Mouse (Mus musculus): ENCODE data around the gene Zfp865.

Gene Zfp865

DNA sequence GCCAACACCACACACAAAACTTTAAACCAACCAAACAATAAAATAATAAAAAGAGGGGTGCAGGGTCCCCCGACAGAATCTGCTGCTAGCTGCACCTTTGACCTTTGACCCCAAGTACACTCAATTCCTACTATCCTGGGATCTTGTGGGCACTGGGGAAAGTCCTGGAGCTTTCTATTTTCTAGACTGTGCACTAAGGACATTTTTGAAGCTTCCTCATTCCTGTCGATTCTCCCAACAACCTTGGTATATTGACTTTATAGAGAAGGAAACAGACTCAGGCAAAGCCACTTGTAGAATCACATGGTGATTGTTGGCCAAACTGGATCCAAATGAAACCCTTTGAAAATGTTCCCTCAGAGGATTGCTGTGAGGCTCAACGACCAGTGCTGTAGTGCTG, 4.1 kb upstream of the Zfp865 start:
- no peak for DNase-seq

DNA sequence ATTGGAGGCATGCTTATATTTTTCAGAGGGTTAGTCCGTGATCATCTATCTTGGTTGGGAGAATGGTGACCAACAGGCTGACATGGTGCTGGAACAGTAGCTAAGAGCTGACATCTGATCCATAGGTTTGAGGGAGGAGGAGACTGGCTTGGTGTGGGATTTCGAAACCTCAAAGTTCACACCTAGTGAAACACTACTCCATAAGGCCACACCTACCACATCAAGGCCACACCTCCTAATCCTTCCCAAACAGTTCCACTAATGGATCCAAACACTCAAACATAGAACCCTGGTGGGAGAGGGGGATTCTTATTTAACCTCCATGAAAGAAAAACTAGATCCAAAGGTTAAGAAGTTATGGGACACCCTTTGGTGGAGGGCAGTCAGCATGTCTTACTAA, 3.3 kb upstream of the Zfp865 start:
- peak; percentile 85 for DNase-seq

DNA sequence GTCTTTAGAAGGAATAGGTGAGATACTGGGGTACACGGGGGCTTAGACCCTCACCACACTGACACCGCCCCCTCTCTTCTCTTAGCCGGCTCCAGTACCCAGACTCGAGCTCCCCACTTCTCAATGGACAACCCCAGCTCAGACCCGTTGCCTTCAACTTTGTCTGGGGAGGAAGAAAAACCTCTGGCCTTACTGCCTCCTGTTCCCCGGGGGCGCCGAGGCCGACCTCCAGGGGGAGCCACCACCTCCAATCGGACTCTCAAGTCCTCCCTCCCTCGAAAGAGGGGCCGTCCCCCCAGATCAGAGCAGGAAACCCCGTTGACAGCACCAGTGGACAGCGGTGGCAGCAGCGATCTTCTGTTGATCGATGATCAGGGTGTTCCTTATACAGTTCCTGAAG, 2.8 kb upstream of the Zfp865 start:
- peak; percentile 92 for DNase-seq

DNA sequence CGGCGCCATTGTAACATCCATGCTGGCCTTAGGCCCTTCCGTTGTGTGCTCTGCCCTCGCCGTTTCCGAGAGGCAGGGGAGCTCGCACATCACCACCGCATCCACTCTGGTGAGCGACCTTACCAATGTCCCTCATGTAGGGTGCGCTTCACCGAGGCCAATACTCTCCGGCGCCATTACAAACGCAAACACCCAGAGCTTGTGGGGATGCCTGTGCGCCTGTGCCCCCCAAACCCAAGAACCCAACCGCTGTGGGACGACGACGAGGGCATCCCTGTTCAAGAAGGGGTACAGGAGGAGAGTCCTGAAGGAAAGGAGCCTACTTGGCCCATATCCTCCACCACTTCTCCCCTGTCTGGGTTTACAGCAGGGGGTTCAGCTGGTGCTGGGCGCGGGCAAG, 2.2 kb upstream of the Zfp865 start:
- peak; percentile 90 for DNase-seq

DNA sequence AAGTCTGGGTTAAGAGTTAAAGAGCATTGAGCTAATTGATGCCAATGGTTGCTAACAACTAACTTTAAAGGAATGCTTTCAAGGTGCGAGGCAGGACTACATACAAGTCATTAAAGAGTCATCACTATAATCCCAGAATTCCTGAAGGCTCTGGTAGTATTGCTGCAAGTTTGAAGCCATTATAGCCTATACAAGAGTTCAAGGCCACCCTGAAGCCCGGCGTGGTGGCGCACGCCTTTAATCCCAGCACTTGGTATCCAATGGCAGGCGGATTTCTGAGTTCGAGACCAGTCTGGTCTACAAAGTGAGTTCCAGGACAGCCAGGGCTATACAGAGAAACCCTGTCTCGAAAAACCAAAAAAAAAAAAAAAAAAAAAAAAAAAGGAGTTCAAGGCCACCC, 600 bp upstream of the Zfp865 start:
- DNase-seq = peak; percentile 90

DNA sequence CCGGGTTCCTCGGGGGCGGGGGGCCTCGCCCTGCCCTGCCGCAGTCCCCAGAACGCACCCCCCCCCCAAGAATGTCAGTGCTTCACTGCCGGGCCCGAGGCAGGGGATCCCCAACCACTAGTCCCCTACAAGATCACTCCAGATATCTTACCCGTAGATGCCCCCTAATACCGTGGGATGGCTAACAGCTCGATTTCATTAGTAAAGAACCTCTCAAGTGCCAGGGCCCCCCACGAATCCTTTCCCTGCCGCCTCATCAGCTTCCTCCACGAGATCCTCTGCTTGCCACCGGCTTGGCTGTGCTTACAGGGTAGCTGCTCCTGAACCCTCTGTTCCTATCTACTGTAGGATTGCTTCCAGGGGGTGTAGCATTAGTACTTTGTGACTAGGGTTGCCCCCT, 509 bp downstream of the Zfp865 start:
- DNase-seq = no peak

DNA sequence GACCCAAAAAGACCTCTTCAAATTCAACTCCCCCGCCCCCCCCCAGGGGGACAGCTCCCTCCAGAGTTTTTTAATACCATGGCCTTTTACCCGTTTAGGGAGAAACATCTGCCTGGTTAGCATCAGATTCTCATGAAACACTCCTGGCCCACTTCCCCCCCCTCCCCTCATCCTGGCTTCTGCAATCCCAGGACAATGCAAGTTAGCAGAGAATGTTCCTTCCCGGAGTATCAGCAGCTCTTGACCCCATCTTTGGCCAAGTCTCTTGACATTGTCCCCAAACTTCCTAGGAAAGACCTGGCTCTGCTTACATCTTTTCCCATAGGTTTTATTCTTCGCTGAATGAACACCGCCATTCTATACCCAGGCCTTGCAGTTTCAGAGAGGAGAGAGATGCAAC, 1.0 kb downstream of the Zfp865 start:
- DNase-seq = peak; percentile 87

DNA sequence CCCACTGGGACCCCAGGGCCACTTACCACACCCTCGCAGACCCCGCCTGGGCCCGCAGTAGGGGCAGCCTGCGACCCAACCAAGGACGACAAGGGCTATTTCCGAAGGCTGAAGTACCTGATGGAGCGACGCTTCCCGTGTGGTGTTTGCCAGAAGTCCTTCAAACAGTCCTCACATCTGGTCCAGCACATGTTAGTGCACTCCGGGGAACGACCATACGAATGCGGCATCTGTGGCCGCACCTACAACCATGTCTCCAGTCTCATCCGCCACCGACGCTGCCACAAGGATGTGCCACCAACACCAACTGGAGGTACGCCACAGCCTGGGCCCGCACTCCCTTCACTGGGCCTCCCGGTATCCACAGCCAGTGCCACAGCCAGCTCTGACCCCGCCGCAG, 9.4 kb downstream of the Zfp865 start:
- DNase-seq = peak; percentile 91

DNA sequence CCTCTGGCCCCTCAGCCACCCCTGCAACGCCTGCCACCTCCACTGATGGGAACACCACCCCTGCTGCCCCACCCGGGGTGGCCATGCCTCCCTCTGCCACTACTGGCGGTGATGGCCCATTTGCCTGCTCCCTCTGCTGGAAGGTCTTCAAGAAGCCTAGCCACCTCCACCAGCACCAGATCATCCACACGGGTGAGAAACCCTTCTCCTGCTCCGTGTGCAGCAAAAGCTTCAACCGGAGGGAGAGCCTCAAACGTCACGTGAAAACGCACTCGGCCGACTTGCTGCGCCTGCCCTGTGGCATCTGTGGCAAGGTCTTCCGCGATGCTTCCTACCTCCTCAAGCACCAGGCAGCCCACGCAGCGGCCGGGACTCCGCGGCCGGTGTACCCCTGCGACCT, 9.8 kb downstream of the Zfp865 start:
- DNase-seq = no peak

DNA sequence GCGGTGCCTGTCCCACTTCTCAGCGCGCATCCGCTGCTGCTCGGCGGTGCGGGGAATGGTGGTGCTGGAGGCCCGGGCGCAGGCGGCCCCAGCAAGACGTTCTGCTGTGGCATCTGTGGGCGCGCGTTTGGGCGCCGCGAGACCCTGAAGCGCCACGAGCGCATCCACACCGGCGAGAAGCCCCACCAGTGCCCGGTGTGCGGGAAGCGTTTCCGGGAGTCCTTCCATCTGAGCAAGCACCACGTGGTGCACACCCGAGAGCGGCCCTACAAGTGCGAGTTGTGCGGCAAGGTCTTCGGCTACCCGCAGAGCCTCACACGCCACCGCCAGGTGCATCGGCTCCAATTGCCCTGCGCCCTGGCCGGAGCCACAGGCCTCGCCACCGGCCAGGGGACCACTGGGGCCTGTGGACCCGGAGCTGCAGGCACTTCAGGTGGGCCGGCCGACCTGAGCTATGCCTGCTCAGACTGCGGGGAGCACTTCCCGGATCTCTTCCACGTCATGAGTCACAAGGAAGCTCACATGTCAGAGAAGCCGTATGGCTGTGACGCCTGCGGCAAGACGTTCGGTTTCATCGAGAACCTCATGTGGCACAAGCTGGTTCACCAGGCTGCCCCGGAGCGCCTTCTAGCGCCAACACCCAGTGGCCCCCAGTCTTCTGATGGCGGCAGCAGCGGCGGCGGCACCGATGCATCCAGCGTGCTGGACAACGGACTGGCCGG, 10.5 kb downstream of the Zfp865 start:
- peak; percentile 89 for DNase-seq

DNA sequence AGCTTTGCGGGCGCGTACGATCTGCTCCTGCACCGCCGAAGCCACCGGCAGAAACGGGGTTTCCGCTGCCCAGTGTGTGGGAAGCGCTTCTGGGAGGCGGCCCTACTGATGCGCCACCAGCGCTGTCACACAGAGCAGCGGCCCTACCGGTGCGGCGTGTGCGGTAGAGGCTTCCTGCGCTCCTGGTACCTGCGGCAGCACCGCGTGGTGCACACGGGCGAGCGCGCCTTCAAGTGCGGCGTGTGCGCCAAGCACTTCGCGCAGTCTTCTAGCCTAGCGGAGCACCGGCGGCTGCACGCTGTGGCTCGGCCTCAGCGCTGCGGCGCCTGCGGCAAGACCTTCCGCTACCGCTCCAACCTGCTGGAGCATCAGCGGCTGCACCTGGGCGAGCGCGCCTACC, 11.3 kb downstream of the Zfp865 start:
- DNase-seq = no peak

DNA sequence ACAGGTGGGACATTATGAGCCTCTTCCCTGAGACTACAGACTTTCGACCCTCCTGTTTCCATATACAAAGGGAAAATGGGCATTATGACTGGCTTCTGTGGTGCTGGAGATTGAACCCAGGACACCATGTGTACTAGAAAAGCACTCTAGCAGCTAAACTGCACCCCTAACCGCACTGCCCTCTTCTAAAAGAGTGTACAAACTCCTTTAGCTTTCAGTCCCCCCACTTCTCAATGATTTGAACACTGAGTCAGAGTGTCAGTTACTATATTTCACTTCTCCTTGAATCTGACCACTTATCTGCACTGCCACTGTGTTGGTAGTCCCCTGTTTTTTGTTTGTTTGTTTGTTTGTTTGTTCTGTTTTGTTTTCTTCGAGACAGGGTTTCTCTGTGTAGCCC, 13.6 kb downstream of the Zfp865 start, which contains the start of gene 4632433K11Rik:
Gene 4632433K11Rik, plus strand, starts transcription at position 301 of the 400 bp plus-strand sequence.
- no peak for DNase-seq

DNA sequence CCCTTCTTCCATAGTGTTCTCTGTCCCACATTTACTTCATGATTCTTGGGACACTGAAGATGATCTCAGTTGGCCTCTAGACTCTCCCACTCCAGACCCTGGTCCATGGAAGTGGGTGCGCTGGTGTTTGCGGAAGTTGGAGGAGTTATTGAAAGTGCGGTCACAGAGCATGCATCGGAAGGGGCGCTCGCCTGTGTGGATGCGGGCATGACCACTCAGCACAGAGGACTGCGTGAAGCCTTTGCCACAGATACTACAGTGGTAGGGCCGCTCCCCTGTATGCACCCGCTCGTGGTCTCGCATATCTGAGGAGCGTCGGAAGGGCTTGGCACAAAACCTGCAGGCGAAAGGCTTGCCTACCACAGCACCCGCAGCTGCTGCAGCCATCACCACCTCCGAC, 15.5 kb downstream of the Zfp865 start:
- peak; percentile 92 for DNase-seq

DNA sequence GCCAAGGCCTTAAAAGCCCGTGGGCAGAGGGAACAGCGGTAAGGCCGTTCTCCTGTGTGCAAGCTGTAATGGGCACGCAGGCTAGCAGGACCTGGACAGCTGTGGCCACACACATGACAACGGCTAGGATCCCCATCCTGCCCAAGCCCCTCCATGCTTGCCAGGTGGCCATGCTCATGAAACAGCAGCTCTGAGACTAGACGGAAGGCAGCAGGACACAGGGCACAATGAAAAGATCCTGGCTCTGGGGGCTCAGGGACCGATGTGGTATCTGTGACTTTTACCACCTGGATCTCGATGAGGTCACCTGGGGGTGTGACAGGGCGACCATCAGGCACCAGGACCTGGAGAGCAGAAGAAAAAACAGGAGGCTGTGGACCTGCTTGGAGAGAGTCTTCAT, 16.0 kb downstream of the Zfp865 start:
- DNase-seq = peak; percentile 93

DNA sequence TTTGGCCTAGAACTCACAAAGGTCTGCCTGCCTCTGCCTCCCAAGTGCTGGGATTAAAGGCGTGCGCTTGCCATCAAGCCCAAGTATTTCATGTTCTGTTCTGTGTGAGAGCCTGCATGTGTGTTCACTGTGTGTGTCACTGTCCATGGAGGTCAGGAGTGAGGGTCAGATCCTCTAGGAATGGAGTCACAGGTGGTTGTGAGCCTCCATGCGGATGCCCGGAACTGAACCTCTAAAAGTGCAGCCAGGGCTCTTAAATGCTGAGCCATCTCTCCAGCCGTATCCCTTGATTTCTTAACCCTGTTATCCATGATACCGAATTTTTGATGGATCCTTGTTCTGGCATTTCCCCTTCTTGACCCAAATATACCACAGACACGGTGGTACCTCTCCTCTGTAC, 16.9 kb downstream of the Zfp865 start:
- DNase-seq = peak; percentile 87

DNA sequence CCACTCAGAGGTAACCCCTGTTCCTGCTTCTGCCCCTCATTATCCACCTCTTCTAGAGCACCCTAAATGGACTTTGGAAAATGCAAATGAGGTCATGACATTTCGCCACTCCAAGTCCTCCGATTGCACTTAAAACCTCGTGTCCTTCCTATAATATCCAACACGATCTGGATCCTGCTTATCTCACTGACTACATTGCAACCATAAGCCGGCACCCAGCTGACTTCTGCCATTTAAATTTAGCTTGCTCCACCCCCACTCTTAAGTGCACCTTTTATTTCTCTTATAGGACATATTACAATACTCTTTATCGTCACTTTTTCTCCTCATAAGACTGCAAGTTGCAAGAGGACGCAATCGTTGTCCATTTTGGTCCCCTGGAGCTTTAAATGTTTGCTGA, 17.3 kb downstream of the Zfp865 start:
- DNase-seq = peak; percentile 87

DNA sequence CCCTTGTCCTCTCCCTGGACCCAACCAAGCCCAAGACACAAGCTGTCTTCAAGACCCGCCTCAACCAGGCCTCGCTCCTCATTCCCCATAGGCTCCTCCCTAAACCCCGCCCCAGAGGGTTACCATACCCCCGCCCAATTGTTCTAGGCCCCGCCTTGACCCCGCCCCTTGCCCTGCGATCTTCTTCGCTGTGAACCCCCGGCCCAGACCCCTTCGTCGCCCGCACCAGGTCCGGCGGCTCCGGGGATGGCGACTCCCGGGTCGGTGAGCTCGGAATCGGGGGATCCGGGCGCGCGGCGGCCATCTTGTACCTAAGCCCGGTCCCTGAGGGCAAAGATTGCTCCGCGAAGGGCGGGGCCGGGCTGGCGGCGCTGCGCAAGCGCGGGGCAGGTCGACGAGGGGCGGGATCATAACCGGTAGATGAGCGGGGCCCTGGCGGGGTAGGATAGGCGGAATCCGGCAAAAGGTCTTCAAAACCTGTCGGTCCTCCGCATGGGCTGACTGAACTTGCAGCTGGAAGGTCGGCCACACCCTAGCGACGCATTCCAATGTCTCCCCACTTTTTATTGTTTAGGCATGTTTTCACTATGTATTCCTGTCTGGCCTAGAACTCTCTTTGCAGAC, 18.0 kb downstream of the Zfp865 start, which contains the start of gene Zfp784:
Gene Zfp784, minus strand, starts transcription at position 338 of the 624 bp plus-strand sequence.
- peak; percentile 100 for DNase-seq

DNA sequence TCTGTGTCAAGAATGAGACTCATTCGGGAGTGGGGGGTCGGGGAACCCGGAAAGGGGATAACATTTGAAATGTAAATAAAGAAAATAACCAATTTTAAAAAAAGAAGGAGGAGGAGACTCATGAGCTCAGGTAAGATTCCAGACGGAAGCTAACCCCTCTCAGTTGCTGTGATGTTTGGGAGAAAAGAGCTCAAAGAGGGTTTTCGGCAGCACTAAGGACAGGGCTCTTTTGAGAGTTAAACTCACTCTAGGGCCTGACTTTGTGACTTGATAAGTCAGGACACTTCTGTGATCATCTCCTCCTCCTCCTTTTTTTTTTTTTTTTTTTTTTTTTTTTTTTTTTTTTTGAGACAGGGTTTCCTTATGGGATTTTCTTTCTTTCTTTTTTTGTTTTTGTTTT, 18.8 kb downstream of the Zfp865 start:
- no peak for DNase-seq

DNA sequence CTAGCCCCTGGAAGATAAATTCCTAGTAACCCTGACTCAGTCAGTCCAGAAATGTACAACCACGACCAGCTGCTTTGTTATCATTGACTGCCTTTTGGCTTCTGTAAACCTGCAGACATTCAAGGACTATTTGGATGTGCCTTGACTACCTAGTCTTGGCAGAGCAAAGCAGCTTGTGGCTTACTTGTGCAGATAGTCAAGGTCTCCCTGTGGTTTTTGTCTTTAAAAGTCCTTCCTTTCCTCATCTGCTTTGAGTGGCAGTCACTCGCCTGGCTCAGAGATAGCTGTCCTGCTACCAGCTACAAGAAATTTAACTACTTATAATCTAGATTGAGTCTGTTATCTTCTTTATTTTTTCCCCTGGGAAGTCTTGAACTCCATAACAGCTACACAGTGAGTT, 24.8 kb downstream of the Zfp865 start:
- no peak for DNase-seq

DNA sequence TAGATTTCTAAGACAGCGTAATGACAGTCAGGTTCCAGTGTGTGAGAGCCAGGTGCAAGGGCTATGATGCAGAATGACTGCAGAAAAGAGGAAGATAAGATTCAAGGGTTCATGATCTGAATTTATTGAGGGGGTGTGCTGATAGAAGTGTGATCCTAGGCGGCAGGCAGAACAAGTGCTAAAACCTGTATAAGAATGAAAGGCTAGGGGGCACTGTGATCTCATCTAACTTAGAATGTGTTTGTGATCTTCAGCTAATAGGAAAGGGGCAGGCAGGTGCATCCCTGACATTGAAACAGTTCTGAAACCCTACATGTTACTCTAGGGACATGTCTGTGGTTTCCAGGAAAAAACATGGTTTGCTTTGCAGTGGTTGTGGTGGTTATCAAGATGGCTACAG, 25.9 kb downstream of the Zfp865 start:
- no peak for DNase-seq

DNA sequence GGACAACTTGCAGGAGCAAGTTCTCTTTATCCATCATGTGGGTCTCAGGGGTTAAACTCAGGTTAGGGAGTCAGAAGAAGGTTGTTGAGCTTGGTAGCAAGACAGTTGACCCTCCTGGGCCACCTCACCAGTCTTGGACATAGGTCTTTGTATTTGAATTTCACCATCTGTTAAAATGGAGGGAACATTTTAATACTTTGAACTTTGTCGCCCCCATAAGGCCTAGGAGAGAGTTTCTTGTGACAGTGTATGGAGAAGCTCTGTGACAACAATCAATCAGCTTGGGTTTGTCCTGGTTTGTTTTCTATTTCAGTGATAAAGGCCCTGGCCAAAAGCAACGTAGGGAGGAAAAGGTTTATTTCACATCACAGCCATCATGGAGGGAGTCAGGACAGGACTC, 27.1 kb downstream of the Zfp865 start:
- DNase-seq = no peak

DNA sequence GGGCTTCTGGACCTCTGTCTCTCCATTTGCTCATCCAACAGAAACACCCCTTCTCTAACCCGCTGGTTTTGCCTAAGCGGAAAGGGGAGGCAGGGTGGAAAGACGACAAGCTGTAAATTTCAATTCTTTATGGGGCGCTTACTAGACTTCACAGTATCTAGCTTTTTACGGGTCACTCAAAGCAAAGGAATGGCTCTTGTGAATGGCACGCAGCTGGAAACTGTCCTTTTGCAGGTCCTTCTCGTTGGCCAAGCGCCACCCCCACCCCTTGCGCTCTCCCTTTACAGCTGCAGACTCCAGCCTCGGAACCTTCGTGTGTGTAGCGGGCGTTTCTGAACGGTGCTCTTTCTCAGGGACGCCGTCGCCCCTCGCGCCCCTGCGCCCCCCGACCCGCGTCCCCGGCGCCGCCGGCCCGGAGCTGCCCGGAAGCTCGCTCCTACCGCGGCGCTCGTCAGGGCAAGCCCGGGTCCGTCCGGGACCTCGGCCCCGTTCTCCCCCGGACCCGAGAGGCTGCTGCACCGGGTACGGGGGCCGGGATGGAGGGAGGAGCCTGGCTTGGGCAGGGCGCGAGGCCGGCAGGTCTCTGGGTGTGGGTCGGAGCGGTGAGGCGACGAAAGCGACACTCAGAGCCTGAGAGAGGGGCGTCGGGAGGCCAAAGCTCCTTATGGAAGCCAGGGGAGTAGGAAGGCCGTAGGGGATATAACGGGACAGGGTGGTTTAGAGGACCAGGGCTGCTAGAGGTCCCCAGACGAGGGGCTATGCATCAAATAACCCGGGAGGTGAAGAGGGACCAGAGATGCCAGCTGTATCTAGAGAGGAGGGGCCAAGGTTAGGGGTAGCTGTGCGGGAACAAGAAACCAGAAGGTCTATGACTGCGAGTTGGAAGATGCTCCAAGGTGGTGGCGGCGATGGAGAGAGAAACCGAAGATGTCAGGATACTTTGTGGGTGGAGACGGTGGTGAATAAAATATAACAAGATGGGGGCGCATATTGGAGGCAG, 31.3 kb downstream of the Zfp865 start, which contains the start of gene Zfp580:
Gene Zfp580, plus strand, starts transcription at position 346 of the 1,000 bp plus-strand sequence.
- DNase-seq = peak; percentile 98

DNA sequence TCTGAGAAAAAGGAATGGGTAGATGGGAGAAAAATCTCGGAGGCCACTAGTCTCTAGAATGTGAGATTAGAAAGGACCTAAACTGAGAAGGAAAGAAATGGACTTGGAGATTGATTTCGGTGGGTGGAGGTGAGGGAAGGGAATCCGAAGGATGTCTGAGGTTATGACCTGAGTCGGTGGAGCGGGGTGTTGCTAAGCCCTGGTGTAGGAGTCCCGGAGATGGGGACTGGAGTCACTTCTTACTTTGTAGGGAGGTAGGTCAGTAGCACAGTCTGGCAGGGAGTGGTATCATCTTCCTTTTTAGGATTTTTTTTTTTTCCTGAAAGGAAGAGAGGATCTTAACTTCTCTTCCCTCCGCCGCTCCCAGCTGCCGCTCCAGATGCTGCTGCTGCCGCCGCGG, 32.3 kb downstream of the Zfp865 start:
- peak; percentile 85 for DNase-seq
